Mouse (Mus musculus) left cerebral cortex, postnatal 36 days (tissue): ENCODE data around the gene Scaf4. TPM values are rescaled to one million over a fixed set of nuclear protein-coding genes. Genes with fewer than 3 reads are reported as not detected.

Experiments
- DNase-seq, 2 experiments: peaks; one replicate each; pipeline ENCODE4 v3.0.0; 2021 to 2022; ENCODE audit warnings: low spot score in 2 of 2, mixed read lengths in 1 of 2
- intact Hi-C: fragments of 180-260 bp; cut with DNase I; formaldehyde crosslinking; loops from one replicate; pipeline ENCODE4 v1.15.1; 2025
- total RNA-seq, 2 experiments: library from RNA; stranded (reverse); gene quantifications; 2 replicates each; pipeline ENCODE4 v1.2.3; 2021

Scaf4 gene
- total RNA-seq, 2 experiments from 2014 or later: 35.0 to 58.2 TPM

DNA sequence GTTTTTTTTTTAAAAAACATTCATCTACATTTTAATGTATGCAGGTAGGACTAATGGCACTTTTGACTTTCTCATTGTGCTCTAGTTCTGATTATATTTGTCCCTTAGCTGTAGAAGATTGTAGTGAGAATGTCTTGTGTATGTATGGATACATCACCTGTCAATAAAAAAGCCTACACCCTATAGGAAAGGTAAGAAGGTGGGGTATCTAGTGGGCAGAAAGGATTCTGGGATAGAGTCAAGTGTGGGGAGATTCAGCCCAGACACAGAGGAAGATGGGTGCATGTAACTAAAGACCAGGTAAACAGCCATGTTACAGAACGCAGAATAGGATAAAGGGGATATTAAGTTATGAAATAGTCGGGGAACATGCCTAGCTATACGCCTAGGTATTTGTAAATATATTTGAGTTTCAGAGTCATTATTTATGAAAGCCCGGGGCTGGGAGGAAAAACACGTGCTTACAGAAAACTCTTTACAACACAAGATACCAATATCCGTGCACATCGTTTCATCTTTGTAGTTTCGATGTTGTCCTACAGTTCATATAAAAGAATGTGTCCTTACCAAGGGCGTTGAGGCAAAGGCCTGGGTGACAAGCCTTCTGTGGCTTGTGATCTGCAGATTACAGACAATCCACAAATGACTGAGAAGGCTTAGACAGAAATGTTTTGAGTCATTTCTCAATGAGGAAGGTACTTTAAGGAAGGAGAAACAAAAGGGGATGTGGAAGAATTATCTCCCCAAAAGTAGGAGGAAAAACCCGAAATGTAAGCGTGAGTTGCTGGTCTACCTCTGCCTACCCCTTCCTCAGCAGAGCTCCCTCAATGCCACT, 69.4 kb downstream of the Scaf4 start:
- no peak for DNase-seq
- intact Hi-C loops: no loop called here

DNA sequence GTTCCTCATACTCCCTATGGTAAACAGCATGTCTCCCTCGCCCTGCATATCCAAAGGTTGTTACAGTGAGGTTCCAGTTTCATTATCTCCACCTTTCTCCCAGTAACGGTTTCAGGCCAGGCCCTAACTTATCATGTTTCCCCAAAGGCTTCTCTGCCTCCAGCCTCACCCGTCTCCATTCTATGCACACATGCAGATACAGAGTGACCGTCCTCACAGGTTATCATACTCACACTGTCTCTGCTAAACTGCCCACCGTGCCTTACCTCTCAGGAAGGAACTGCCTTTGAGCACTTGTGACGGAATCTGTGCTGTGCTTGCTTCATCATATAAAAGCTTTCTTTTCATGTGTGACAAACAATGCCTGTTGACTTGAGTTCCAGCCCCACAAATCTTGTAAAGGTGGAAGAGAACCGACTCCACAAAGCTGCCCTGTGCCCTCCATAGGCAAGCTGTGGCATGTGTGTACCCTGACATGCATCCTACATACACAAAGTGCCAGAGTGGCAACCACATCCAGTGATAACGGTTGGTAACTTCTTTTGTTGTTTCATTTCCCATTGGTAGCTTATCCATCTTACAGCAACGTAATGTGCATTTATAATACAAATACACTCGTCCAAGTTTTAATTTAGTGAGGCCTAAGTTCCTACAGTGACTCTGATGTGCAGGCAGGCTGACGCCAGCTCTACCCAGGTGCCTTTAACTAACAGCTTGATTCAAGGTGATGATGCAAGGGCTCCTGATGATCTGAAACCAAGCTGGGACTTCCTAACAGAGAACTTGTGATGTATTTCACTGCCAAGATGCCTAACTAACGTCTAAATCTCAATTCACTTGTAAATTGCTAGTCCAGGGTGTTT, 70.6 kb downstream of the Scaf4 start:
- intact Hi-C loops: no loop called here
- DNase-seq: no peak

DNA sequence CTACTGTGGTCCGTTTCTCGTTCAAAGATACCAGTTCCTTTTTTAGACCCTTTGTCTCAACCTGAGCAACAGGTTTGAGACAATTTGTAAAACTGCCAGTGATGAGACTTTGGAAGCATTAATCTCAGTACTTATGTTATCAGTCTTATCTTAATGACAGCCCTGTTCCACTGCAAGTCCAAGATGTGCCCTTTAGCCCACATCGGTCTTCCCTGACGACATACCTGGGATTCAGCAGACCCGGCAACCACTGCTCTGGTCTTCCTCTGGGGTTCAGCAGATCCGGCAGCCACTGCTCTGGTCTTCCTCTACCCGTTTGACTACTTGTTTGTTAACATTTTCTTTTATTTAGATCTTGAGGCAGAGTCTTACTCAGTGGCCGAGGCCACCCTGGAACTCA, 72.5 kb downstream of the Scaf4 start:
- intact Hi-C loops: no loop called here
- DNase-seq: no peak

GRCm38 (mm10) chr16:90210717-90211116, 73.6 kb downstream of the Scaf4 start:
- DNase-seq: no peak
- intact Hi-C loops: no loop called here

DNA sequence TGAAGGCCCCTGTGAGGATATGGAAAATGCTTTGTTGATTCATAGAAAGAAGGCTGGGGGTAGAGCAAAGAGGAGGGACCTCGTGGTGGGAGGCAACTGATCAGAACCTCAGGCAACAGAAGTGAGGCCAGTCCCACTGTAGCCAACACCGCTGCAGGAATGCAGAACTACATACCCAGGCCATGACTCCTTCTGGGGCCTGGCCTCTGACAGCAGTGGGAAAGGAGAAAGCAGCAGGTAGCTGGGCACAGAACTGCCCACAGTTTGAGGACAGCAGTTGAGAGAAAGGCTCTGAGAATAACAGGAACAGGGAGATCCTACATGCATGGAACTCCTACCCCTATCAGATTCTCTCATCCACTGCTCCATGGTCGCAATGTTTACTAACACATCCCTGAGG, 75.3 kb downstream of the Scaf4 start:
- intact Hi-C loops: no loop called here
- DNase-seq: no peak

DNA sequence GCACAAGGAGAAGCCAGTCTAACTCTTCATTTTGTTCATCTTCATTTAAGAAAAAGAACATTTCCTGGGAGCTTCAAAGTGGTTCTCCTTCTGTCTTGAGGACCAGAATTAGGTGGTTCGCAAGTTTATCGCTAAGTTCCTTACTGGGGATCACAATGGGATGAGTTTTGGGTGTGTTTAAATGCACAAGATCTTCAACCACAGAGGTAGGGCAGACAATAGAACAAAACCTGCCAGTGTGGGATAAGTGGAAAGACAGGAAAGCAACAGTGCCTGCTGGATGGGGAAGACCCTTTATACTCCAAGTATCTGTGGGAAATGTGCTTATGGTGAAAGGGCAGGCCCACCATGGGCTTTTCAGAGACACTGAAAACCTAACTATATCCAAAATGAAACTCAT, 79.4 kb downstream of the Scaf4 start:
- intact Hi-C loops: no loop called here
- no peak for DNase-seq

GRCm38 (mm10) chr16:90203226-90203962, 80.9 kb downstream of the Scaf4 start:
- DNase-seq: no peak
- intact Hi-C loops: no loop called here

DNA sequence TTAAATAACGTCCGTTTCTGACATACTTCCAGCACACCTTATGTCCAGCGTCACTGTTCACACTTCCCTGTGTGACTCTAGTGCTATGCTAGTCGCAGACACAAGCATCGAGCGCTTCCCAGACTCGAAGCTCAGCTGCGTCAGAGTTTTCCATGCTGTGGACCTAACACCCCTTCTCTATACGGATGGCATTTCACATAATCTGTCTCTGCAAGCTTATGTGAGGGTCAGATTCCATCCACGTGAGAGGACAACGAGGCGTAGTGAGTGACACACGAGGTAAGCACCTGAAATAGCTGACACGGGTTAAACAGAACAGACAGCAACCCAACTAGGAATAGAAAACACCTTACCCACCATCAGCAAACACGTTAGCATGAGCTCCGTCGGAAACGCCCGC, 82.2 kb downstream of the Scaf4 start:
- DNase-seq: no peak
- intact Hi-C loops: no loop called here

- no peak for DNase-seq
- intact Hi-C loops: no loop called here
Measured at GRCm38 (mm10) chr16:90199174-90199573, 85.1 kb downstream of the Scaf4 start.

- DNase-seq: no peak
- intact Hi-C loops: no loop called here
Measured at GRCm38 (mm10) chr16:90198626-90199025, 85.7 kb downstream of the Scaf4 start.

GRCm38 (mm10) chr16:90197337-90197973, 86.8 kb downstream of the Scaf4 start:
- intact Hi-C loops: no loop called here
- DNase-seq: peak; percentile 34 to 47

DNA sequence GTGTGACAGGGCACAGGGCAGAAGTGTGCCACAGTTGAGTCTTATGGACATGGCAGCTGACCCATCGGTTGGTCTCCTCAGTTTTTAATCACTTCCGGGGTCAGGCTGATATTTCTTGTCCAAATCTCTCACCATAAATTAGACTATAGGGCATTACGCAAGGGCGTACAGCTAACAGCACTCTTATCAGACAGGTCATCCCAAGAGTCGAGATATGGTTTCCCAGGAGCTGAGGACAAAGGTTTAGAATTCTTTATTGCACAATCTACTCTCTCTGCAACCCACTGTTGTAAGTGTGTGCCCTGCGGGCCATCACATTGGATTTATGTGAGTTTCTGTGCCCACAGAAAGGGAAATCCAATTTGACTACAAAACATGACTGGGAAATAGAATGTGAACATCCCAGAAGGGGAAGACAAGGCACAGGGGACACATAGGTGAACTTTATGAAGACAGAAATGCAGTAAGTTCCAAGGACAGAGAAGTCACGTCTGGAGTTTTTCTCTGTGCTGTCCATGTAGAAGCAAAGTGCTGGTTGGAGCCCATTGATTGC, 87.5 kb downstream of the Scaf4 start:
- intact Hi-C loops: no loop called here
- DNase-seq: no peak

DNA sequence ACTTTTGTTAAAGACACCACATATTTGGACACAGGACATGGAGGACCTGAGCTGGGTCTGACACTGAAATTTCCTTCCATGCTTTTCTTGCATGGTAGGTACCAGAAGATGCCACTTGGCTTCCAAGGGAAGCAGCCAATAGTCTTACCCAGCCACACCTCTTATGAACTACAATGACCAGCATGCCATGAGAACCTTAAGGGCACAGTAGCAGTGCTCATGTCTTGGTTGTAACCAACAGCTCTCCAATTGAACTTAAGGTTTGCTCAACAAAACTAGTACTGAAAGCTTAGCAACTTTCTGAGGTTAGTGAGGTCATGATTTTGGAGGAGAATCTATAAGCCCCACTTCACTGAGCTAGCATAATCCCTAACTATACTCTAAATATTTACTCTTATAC, 90.6 kb downstream of the Scaf4 start:
- intact Hi-C loops: no loop called here
- DNase-seq: no peak

DNA sequence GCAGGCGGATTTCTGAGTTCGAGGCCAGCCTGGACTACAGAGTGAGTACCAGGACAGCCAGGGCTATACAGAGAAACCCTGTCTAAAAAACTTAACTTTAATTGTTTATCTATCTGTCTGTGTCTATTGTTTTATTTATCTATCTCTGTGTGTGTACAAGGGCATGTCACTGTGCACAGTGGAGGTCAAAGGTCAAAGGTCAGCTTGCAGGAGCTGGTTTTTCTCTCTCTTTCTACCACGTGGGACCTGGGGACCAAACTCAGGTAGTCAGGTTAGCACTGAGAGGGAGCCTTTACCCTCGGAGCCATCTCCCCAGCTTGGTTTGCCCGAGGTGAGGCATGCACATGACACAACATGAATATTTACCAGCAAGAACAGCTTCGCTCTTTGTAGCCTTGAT, 93.0 kb downstream of the Scaf4 start:
- no peak for DNase-seq
- intact Hi-C loops: no loop called here

DNA sequence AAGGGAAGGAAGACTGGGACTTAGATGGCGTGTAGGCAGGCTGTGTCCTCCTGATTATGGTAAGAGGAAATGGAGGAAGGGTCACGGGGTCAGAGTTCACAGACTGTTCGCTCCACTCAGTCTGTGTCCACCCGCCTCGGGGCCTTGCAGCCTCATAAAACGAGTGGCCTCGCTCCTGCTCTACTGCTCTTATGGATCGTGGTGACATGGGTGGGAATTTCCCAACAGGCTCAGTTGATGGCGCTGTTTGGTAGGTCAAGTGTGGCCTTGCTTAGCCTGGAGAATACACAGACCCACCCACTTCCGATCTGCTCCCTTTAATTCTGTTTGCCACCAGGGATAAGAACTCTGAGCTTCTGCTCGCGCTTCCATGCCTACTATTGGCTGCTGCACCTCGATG, 96.8 kb downstream of the Scaf4 start:
- intact Hi-C loops: loop anchor here (2.0 kb wide), 1 partner anchor 343 kb away; no protein-coding TSS in a partner anchor
- DNase-seq: no peak

- DNase-seq: peak; percentile 74 to 76
- intact Hi-C loops: loop anchor here (1.0 to 2.0 kb wide), 2 partner anchors 341 to 412 kb away; no protein-coding TSS in a partner anchor
Measured at GRCm38 (mm10) chr16:90185928-90186588, 98.2 kb downstream of the Scaf4 start.

GRCm38 (mm10) chr16:90184135-90184534, 100.2 kb downstream of the Scaf4 start:
- DNase-seq: no peak
- intact Hi-C loops: no loop called here

DNA sequence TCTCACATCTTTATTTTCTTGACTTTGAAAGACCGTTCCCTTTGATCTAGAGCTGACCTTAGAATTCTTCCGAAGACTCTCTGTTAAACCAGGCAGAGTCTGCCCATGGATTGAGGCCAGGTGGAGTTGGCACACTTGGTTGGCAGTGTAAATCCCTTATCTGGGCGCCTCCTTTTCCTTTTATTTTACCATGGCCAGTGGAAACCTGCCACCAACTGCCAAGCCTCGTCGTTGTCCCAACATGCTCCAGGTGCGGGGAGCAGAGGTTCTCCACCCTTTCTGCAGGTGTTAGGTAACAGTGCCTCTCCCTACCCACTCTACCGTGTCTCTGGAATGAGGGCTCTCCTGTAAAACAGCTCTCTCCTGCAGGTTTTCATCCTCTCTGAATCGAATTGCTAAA, 102.6 kb downstream of the Scaf4 start:
- intact Hi-C loops: no loop called here
- DNase-seq: no peak

DNA sequence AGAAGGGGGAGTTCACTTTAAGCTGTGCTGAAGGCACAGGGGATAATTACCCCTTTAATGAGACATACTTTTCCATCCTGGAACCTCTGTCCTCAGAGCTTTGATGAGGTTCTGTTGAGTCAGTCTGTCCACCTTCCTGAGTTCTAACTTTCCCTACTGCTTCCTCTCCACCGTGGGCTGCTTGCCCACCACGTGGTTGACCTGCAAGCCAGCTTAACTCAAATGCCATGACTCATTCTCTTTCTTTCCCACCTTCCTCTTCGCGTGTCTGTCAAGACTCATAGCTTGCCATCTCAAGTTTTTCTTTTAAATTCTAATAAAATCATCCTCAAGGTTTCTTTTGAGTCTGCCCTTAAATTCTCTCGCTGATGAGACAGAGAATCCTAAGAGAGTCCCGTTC, 103.3 kb downstream of the Scaf4 start:
- intact Hi-C loops: no loop called here
- no peak for DNase-seq
